Mouse (Mus musculus): ENCODE measurements around the gene Slc16a2. TPM values are rescaled to one million over a fixed set of nuclear protein-coding genes. Genes with fewer than 3 reads are reported as not detected.

Slc16a2 gene
- polyA plus RNA-seq, 1 experiment, result 49.7 TPM

- no peak for DNase-seq (ENCODE audit: low read depth)
Observed at GRCm38 (mm10) chrX:103653021-103653420, 168.8 kb downstream of the Slc16a2 start.

GRCm38 (mm10) chrX:103652048-103652447 lies 169.7 kb downstream of the Slc16a2 start:
- no peak for DNase-seq (ENCODE audit: low read depth)

Other genes with a start within 250 kb of the Slc16a2 start
- gene Zcchc13, start 191.4 kb downstream of the Slc16a2 start, polyA plus RNA-seq (2012; rRNA removed), result 0.39 and 0.75 TPM in 2 replicates
- gene Rlim, start 159.3 kb upstream of the Slc16a2 start, polyA plus RNA-seq (2012; rRNA removed), result 8.7 and 11.9 TPM in 2 replicates